Mouse (Mus musculus): ENCODE results near the gene Bcl2l11. TPM values are rescaled to one million over a fixed set of nuclear protein-coding genes. Genes with fewer than 3 reads are reported as not detected.

Gene Bcl2l11
- polyA plus RNA-seq, 1 experiment, result 75.5 TPM

DNA sequence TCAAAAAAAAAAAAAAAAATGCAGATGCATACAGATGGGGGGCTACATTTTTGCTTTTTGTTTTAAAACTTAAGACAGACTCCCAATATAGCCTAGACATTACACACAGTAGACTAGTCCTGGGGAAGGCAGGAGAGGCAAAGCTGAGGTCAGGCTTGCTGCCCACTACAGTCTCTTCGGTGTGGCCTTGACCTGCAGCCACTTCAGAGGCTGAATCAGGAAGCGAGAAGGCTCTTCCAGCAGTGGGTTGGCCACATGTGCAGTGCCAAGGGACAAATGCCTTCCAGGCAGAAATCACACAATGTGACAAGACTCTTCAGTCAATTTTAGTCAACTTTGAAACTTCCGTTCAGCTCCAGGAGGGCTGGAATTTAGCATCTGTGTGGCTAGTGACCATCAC lies 62.6 kb downstream of the Bcl2l11 start:
- no peaks in the 10 kb centered on the region for H3K36me3 ChIP-seq (ENCODE audit: control insufficient read depth, insufficient read depth, low read length, poor library complexity, severe bottlenecking)
- no peak overlapping the region for H3K27ac ChIP-seq (ENCODE audit: insufficient read depth, low read length)
- no peak overlapping the region for H3K4me3 ChIP-seq (ENCODE audit: low read depth, low read length)
- no peaks in the 10 kb centered on the region for H3K9me3 ChIP-seq (replicated peaks; ENCODE audit: control insufficient read depth, insufficient read depth, low read length, poor library complexity, severe bottlenecking)
- TF ChIP-seq POLR2A (IDR thresholded peaks at IDR 0.05; ENCODE audit: insufficient read depth, low read length), result no peak
- TF ChIP-seq CTCF (IDR thresholded peaks at IDR 0.05; ENCODE audit: low read depth, low read length), result no peak
- TF ChIP-seq EP300 (IDR thresholded peaks at IDR 0.05; ENCODE audit: insufficient read depth, low read depth, low read length), result no peak
- H3K4me1 ChIP-seq (ENCODE audit: control insufficient read depth, insufficient read depth, low read length), result no peaks in the 10 kb centered on the region
- H3K27me3 ChIP-seq (ENCODE audit: control insufficient read depth, insufficient read depth, low read length, poor library complexity, severe bottlenecking), result no peaks in the 10 kb centered on the region
- H3K9ac ChIP-seq (ENCODE audit: low read depth, poor library complexity, severe bottlenecking), result no peak overlapping the region

DNA sequence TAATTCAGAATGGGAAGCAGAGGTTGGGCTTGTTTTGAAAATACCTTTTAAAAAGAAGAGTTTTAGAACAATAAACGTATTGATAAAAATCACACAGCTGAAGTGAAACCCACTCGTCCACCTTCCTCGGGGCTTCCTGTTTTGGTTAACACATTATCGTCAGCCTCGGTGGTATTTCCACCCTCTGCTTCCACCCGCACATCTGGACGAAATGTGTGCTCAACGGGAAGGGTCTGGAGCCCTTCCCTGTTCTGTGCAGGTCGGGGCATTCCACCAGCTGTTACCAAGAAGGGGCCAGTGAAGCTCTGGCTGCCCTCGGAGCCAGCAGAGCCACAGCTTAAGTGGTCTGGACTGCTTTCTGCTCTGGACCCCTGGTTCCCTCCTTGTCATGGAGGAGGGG lies 63.9 kb downstream of the Bcl2l11 start:
- TF ChIP-seq POLR2A (IDR thresholded peaks at IDR 0.05; ENCODE audit: insufficient read depth, low read length), result no peak
- TF ChIP-seq EP300 (IDR thresholded peaks at IDR 0.05; ENCODE audit: insufficient read depth, low read depth, low read length), result no peak
- TF ChIP-seq CTCF (IDR thresholded peaks at IDR 0.05; ENCODE audit: low read depth, low read length), result no peak
- Histone ChIP-seq H3K4me3 (ENCODE audit: low read depth, low read length) (no peak overlapping the region), H3K9me3 (replicated peaks; ENCODE audit: control insufficient read depth, insufficient read depth, low read length, poor library complexity, severe bottlenecking) (no peaks in the 10 kb centered on the region), H3K36me3 (ENCODE audit: control insufficient read depth, insufficient read depth, low read length, poor library complexity, severe bottlenecking) (no peaks in the 10 kb centered on the region), H3K27me3 (ENCODE audit: control insufficient read depth, insufficient read depth, low read length, poor library complexity, severe bottlenecking) (no peaks in the 10 kb centered on the region), H3K9ac (ENCODE audit: low read depth, poor library complexity, severe bottlenecking) (no peak overlapping the region), H3K27ac (ENCODE audit: insufficient read depth, low read length) (no peak overlapping the region), H3K4me1 (ENCODE audit: control insufficient read depth, insufficient read depth, low read length) (no peaks in the 10 kb centered on the region)

DNA sequence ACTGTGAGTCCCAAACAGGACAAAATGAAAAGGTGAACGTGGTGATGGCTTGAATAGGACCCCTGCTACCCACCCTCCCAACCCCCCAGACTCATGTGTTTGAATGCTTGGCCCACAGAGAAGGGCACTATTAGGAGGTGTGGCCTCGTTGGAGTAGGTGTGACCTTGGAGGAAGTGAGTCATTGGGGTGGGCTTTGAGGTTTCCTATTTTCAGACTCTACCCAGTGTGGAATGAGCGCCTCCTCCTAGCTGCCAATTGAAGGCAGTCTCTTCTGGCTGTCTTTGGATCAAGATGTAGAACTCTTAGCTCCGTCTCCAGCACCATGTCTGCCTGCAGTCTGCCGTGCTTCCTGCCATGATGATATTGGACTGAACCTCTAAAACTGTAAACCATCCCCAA lies 64.4 kb downstream of the Bcl2l11 start:
- Histone ChIP-seq H3K36me3 (ENCODE audit: control insufficient read depth, insufficient read depth, low read length, poor library complexity, severe bottlenecking) (no peaks in the 10 kb centered on the region), H3K9ac (ENCODE audit: low read depth, poor library complexity, severe bottlenecking) (no peak overlapping the region), H3K9me3 (replicated peaks; ENCODE audit: control insufficient read depth, insufficient read depth, low read length, poor library complexity, severe bottlenecking) (no peaks in the 10 kb centered on the region), H3K27ac (ENCODE audit: insufficient read depth, low read length) (no peak overlapping the region), H3K27me3 (ENCODE audit: control insufficient read depth, insufficient read depth, low read length, poor library complexity, severe bottlenecking) (no peaks in the 10 kb centered on the region), H3K4me1 (ENCODE audit: control insufficient read depth, insufficient read depth, low read length) (no peaks in the 10 kb centered on the region), H3K4me3 (ENCODE audit: low read depth, low read length) (no peak overlapping the region)
- TF ChIP-seq POLR2A (IDR thresholded peaks at IDR 0.05; ENCODE audit: insufficient read depth, low read length), result no peak
- no peak for TF ChIP-seq CTCF (IDR thresholded peaks at IDR 0.05; ENCODE audit: low read depth, low read length)
- no peak for TF ChIP-seq EP300 (IDR thresholded peaks at IDR 0.05; ENCODE audit: insufficient read depth, low read depth, low read length)

DNA sequence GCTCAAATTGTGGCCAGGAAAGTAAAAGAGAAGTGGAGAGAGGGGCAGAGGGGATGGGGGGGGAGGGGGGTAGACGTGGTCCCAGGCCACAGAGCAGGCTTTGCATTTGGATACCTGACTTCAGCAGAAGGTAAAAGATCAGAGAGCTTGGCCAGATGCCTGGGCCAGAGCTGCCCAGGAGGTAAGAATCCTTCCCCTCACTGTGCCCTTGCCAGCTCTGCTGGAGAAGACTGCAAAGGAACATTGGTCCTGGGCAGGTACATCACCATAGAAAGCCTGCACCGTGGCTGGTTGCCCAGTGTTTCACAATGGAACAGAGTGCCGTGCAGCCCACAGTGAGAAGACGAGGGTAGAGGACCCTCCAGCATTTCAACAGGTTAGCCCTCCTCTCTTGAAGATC lies 67.6 kb downstream of the Bcl2l11 start:
- Histone ChIP-seq H3K27me3 (ENCODE audit: control insufficient read depth, insufficient read depth, low read length, poor library complexity, severe bottlenecking) (no peaks in the 10 kb centered on the region), H3K4me1 (ENCODE audit: control insufficient read depth, insufficient read depth, low read length) (no peaks in the 10 kb centered on the region), H3K4me3 (ENCODE audit: low read depth, low read length) (no peak overlapping the region), H3K9me3 (replicated peaks; ENCODE audit: control insufficient read depth, insufficient read depth, low read length, poor library complexity, severe bottlenecking) (no peaks in the 10 kb centered on the region), H3K27ac (ENCODE audit: insufficient read depth, low read length) (no peak overlapping the region), H3K36me3 (ENCODE audit: control insufficient read depth, insufficient read depth, low read length, poor library complexity, severe bottlenecking) (no peaks in the 10 kb centered on the region), H3K9ac (ENCODE audit: low read depth, poor library complexity, severe bottlenecking) (no peak overlapping the region)
- TF ChIP-seq EP300 (IDR thresholded peaks at IDR 0.05; ENCODE audit: insufficient read depth, low read depth, low read length), result no peak
- TF ChIP-seq POLR2A (IDR thresholded peaks at IDR 0.05; ENCODE audit: insufficient read depth, low read length), result no peak
- no peak for TF ChIP-seq CTCF (IDR thresholded peaks at IDR 0.05; ENCODE audit: low read depth, low read length)

- no peak overlapping the region for H3K27ac ChIP-seq (ENCODE audit: insufficient read depth, low read length)
Measured at GRCm38 (mm10) chr2:128197379-128197778, 71.5 kb downstream of the Bcl2l11 start.

DNA sequence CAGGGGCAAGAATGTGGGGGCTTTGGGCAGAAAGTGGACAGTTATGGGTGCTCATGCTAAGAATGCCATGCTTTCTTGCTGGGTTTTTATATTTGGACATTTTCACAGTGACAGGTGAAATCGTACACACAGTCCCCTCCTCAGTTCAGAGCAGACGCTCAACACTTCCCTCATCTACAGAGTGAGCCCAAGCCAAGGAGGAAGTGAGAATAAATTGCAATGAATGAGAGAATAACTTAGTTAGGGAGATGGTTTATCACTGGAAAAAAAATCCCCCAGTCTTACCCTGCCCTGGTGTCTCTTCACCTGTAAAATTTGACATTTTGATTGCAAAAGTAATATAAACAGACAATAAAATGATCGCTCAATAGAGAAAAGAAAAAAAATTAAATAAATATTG lies 77.3 kb downstream of the Bcl2l11 start:
- no peak overlapping the region for H3K4me3 ChIP-seq (ENCODE audit: low read depth, low read length)
- no peaks in the 10 kb centered on the region for H3K9me3 ChIP-seq (replicated peaks; ENCODE audit: control insufficient read depth, insufficient read depth, low read length, poor library complexity, severe bottlenecking)
- TF ChIP-seq POLR2A (IDR thresholded peaks at IDR 0.05; ENCODE audit: insufficient read depth, low read length) (no peak), EP300 (IDR thresholded peaks at IDR 0.05; ENCODE audit: insufficient read depth, low read depth, low read length) (no peak), CTCF (IDR thresholded peaks at IDR 0.05; ENCODE audit: low read depth, low read length) (no peak)
- no peaks in the 10 kb centered on the region for H3K4me1 ChIP-seq (ENCODE audit: control insufficient read depth, insufficient read depth, low read length)
- no peak overlapping the region for H3K9ac ChIP-seq (ENCODE audit: low read depth, poor library complexity, severe bottlenecking)
- H3K27me3 ChIP-seq (ENCODE audit: control insufficient read depth, insufficient read depth, low read length, poor library complexity, severe bottlenecking), result no peaks in the 10 kb centered on the region
- H3K36me3 ChIP-seq (ENCODE audit: control insufficient read depth, insufficient read depth, low read length, poor library complexity, severe bottlenecking), result no peaks in the 10 kb centered on the region
- no peak overlapping the region for H3K27ac ChIP-seq (ENCODE audit: insufficient read depth, low read length)

More at GRCm38 (mm10) chr2:128197379-128197778, 71.5 kb downstream of the Bcl2l11 start:
- Histone ChIP-seq H3K9me3 (replicated peaks; ENCODE audit: control insufficient read depth, insufficient read depth, low read length, poor library complexity, severe bottlenecking) (no peaks in the 10 kb centered on the region), H3K9ac (ENCODE audit: low read depth, poor library complexity, severe bottlenecking) (no peak overlapping the region), H3K36me3 (ENCODE audit: control insufficient read depth, insufficient read depth, low read length, poor library complexity, severe bottlenecking) (no peaks in the 10 kb centered on the region), H3K4me1 (ENCODE audit: control insufficient read depth, insufficient read depth, low read length) (no peaks in the 10 kb centered on the region), H3K27me3 (ENCODE audit: control insufficient read depth, insufficient read depth, low read length, poor library complexity, severe bottlenecking) (no peaks in the 10 kb centered on the region), H3K4me3 (ENCODE audit: low read depth, low read length) (no peak overlapping the region)
- no peak for TF ChIP-seq CTCF (IDR thresholded peaks at IDR 0.05; ENCODE audit: low read depth, low read length)
- TF ChIP-seq POLR2A (IDR thresholded peaks at IDR 0.05; ENCODE audit: insufficient read depth, low read length), result no peak
- TF ChIP-seq EP300 (IDR thresholded peaks at IDR 0.05; ENCODE audit: insufficient read depth, low read depth, low read length), result no peak
